Mouse (Mus musculus): ENCODE measurements at regions not wholly inside any gene's neighbourhood (a gene's known extent, or its start where the extent isn't known, plus 50 kb on each side); places are given as distances from the start of the nearest gene placed in this dataset.

DNA sequence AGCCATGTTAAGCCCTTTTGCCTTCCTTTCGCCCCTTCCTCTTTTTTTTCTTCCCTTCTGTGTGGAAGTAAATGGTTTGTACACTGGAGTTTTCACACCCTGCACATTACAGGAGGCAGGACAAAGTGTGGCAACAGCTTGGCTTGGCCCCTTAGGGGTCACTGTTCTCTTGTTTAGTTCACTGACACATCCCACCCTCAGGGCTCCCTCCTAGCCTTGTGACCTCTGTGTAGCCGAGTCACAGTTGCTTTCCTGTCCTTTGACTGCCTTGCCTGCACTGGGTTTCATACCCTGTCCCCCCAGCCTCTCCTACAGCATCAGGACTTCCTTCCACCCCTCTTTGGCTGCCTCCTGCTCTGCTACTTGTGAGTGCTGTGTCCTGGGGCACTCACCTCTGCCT lies 835.6 kb upstream of the Car8 start:
- no peaks in the 10 kb centered on the region for H3K4me1 ChIP-seq (ENCODE audit: control insufficient read depth, insufficient read depth, low read length)
- DNase-seq = no peak
- no peaks in the 10 kb centered on the region for H3K27me3 ChIP-seq (ENCODE audit: control insufficient read depth, insufficient read depth, low read length)
- 60% methylated on average over 2 of the region's 2 CpGs for WGBS
- no peak overlapping the region for H3K9ac ChIP-seq (ENCODE audit: low read depth, low read length)
- TF ChIP-seq CTCF (IDR thresholded peaks at IDR 0.05) = no peak
- no peak for TF ChIP-seq EP300 (IDR thresholded peaks at IDR 0.05; ENCODE audit: insufficient read depth, low read depth, low read length)
- TF ChIP-seq POLR2A (IDR thresholded peaks at IDR 0.05; ENCODE audit: insufficient read depth, low read depth, low read length) = no peak
- intact Hi-C loops (cut with DNase I) = no loop called here
- H3K36me3 ChIP-seq (ENCODE audit: control insufficient read depth, insufficient read depth, low read length) = no peaks in the 10 kb centered on the region
- no peak overlapping the region for H3K27ac ChIP-seq
- no peaks in the 10 kb centered on the region for H3K79me2 ChIP-seq (replicated peaks; ENCODE audit: control insufficient read depth, insufficient read depth, low read length)
- H3K4me3 ChIP-seq = no peak overlapping the region

DNA sequence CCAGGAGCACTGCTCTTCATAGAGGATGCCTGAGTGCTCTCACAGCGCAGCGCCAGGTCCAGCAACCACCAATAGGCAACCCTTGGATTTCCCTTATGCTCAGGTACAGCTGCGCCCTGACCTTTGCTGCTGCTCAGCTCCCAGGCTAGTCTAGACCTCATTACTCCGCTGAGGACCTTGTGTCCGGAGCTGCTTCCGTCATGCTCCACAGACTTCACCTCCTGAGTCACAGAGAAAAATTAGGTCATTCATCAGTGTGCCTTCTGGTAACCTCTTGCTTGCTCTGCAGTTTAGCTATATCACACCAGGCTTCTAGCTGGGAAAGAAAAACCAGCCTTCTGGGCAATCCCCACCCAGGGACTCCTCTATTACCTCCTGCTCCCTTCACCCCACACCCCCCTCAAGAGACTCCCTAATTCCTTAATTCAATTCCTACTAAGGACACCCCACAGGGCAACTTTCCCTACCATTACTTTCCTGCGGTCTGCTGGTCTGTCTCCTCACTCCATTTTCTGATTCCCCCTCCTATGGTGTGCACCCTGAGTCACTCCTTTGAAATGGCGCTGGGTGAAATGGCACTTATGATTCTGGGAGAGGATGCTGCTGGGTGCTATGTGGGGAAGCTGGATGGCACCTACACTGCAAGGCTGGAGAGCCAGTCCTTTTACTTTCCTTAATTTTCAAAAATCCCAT lies 835.0 kb upstream of the Car8 start:
- H3K79me2 ChIP-seq (replicated peaks; ENCODE audit: control insufficient read depth, insufficient read depth, low read length) = no peaks in the 10 kb centered on the region
- H3K36me3 ChIP-seq (ENCODE audit: control insufficient read depth, insufficient read depth, low read length) = no peaks in the 10 kb centered on the region
- no peak for DNase-seq
- H3K27ac ChIP-seq = no peak overlapping the region
- 85% methylated on average over 8 of the region's 8 CpGs for WGBS
- intact Hi-C loops (cut with DNase I) = no loop called here
- no peak overlapping the region for H3K4me3 ChIP-seq
- TF ChIP-seq CTCF (IDR thresholded peaks at IDR 0.05) (no peak), EP300 (IDR thresholded peaks at IDR 0.05; ENCODE audit: insufficient read depth, low read depth, low read length) (no peak), POLR2A (IDR thresholded peaks at IDR 0.05; ENCODE audit: insufficient read depth, low read depth, low read length) (no peak)
- no peaks in the 10 kb centered on the region for H3K27me3 ChIP-seq (ENCODE audit: control insufficient read depth, insufficient read depth, low read length)
- H3K4me1 ChIP-seq (ENCODE audit: control insufficient read depth, insufficient read depth, low read length) = no peaks in the 10 kb centered on the region
- no peak overlapping the region for H3K9ac ChIP-seq (ENCODE audit: low read depth, low read length)

DNA sequence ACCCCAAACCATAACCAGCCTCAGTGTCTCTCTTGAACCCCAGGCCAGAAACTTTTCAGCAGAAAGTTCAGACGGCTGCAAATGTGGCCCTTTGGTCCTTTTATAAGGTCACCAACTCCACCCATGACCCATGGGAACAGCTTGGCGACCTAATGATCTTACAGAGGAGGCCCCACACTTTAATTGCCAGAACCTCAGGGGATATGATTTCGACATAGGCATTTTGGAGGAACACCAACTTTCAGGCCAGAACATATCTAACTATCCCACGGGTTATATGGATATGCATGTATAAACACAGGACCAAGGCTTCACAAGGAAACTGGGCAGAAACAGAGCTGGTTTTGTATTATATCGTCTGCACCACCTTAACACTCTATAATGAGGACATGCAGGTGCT lies 833.5 kb upstream of the Car8 start:
- Histone ChIP-seq H3K9ac (ENCODE audit: low read depth, low read length) (no peak overlapping the region), H3K27ac (no peak overlapping the region), H3K4me3 (no peak overlapping the region), H3K27me3 (ENCODE audit: control insufficient read depth, insufficient read depth, low read length) (no peaks in the 10 kb centered on the region), H3K79me2 (replicated peaks; ENCODE audit: control insufficient read depth, insufficient read depth, low read length) (no peaks in the 10 kb centered on the region), H3K4me1 (ENCODE audit: control insufficient read depth, insufficient read depth, low read length) (peaks cover 3% of the 10 kb centered on the region), H3K36me3 (ENCODE audit: control insufficient read depth, insufficient read depth, low read length) (peaks cover 2% of the 10 kb centered on the region; the same call in 1 of the 2 replicates)
- 61% methylated on average over 5 of the region's 5 CpGs for WGBS
- DNase-seq = no peak
- intact Hi-C loops (cut with DNase I) = no loop called here
- no peak for TF ChIP-seq EP300 (IDR thresholded peaks at IDR 0.05; ENCODE audit: insufficient read depth, low read depth, low read length)
- TF ChIP-seq CTCF (IDR thresholded peaks at IDR 0.05) = no peak
- TF ChIP-seq POLR2A (IDR thresholded peaks at IDR 0.05; ENCODE audit: insufficient read depth, low read depth, low read length) = no peak

DNA sequence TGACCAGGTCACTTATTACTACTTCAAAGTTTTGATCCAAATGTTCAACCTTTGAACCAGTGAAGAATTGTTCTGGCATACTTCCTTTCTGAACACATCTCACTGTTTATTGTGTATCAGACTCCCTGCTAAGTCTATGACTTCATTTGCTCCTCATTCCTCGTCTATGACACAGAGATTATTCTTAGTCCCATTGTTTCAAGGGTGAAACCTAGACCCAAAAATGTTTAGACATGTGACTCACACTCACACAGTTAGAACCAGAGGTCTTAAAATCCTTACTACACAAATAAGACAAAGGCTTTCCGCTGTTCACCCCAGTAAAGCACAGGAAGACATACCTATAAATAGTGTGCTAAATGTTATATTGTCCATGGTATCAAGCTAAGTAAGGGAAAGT lies 829.0 kb upstream of the Car8 start:
- H3K4me1 ChIP-seq (ENCODE audit: control insufficient read depth, insufficient read depth, low read length) = peaks cover 3% of the 10 kb centered on the region
- intact Hi-C loops (cut with DNase I) = no loop called here
- H3K27me3 ChIP-seq (ENCODE audit: control insufficient read depth, insufficient read depth, low read length) = no peaks in the 10 kb centered on the region
- no peak overlapping the region for H3K9ac ChIP-seq (ENCODE audit: low read depth, low read length)
- no peaks in the 10 kb centered on the region for H3K79me2 ChIP-seq (replicated peaks; ENCODE audit: control insufficient read depth, insufficient read depth, low read length)
- 35% methylated on average over 2 of the region's 2 CpGs for WGBS
- H3K36me3 ChIP-seq (ENCODE audit: control insufficient read depth, insufficient read depth, low read length) = peaks cover 2% of the 10 kb centered on the region; the same call in 1 of the 2 replicates
- TF ChIP-seq POLR2A (IDR thresholded peaks at IDR 0.05; ENCODE audit: insufficient read depth, low read depth, low read length) = no peak
- TF ChIP-seq EP300 (IDR thresholded peaks at IDR 0.05; ENCODE audit: insufficient read depth, low read depth, low read length) = no peak
- TF ChIP-seq CTCF (IDR thresholded peaks at IDR 0.05) = no peak
- peak overlapping the region; percentile 64 for H3K27ac ChIP-seq
- no peak for DNase-seq
- H3K4me3 ChIP-seq = no peak overlapping the region

DNA sequence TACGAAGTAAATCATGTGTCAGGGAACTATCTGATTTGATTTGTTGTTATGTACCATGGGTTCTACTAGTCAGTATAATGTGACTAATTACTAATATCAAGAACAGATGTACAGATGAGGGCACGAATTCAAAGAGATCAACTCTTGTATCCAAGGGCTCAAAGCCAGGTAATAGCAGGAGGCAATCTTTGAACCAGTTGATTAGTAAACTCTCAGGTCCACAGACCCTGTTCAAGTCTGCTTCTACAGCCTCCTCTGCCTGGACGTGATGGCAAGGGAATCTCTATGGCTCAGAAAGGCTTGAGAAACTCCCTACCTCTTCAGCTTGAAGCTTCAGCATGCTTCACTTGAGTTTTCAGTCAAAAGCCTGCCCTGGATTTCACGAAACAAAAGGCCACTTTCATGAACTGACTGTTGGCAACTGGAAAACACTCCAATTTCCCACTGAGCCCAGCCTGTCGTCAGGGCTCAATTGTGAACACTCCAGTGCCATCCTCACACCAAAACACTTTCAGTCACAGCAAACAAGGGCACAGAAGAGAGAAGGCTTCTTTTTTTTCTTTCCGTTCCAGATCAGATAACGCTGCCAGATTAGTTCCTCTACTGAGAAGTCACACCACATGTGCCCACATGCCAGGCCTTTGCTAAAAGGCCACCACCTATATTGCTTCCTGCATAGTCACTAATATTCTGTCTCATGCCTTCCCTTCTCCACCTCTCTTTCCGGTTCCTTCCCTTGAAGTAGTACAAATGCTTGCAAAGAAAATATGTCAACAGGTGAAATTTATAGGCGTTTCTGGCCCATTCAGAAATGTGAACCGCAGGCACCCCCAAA lies 827.4 kb upstream of the Car8 start:
- Histone ChIP-seq H3K4me3 (no peak overlapping the region), H3K4me1 (ENCODE audit: control insufficient read depth, insufficient read depth, low read length) (peaks cover 3% of the 10 kb centered on the region), H3K36me3 (ENCODE audit: control insufficient read depth, insufficient read depth, low read length) (peaks cover 2% of the 10 kb centered on the region; the same call in 1 of the 2 replicates), H3K79me2 (replicated peaks; ENCODE audit: control insufficient read depth, insufficient read depth, low read length) (no peaks in the 10 kb centered on the region), H3K27ac (no peak overlapping the region), H3K9ac (ENCODE audit: low read depth, low read length) (no peak overlapping the region), H3K27me3 (ENCODE audit: control insufficient read depth, insufficient read depth, low read length) (no peaks in the 10 kb centered on the region)
- no peak for TF ChIP-seq CTCF (IDR thresholded peaks at IDR 0.05)
- no peak for TF ChIP-seq EP300 (IDR thresholded peaks at IDR 0.05; ENCODE audit: insufficient read depth, low read depth, low read length)
- TF ChIP-seq POLR2A (IDR thresholded peaks at IDR 0.05; ENCODE audit: insufficient read depth, low read depth, low read length) = no peak
- WGBS = 80% methylated on average over 10 of the region's 10 CpGs
- DNase-seq = no peak
- intact Hi-C loops (cut with DNase I) = no loop called here

DNA sequence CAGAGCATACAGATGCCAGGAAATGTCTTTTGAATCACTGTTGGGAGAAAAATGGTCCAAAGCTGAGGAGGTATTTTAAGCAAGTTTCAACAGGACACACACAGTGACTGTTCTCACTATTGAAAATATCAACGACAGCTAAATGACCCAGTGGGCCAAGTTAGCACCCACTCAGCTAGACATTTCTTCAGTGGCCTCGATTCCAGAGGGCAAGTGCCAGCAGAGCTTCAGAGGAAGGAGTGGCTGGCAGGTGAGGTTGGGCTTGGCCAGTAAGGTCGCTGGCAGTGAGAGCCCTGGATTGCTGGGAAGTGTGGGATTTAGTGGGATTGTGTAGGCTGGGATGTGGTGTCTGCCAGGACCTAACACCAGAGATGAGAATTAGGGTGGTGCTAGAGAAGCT lies 823.1 kb upstream of the Car8 start:
- intact Hi-C loops (cut with DNase I) = no loop called here
- Histone ChIP-seq H3K9ac (ENCODE audit: low read depth, low read length) (no peak overlapping the region), H3K27ac (no peak overlapping the region), H3K79me2 (replicated peaks; ENCODE audit: control insufficient read depth, insufficient read depth, low read length) (no peaks in the 10 kb centered on the region), H3K36me3 (ENCODE audit: control insufficient read depth, insufficient read depth, low read length) (no peaks in the 10 kb centered on the region), H3K4me1 (ENCODE audit: control insufficient read depth, insufficient read depth, low read length) (no peaks in the 10 kb centered on the region; the same call in 1 of the 2 replicates), H3K27me3 (ENCODE audit: control insufficient read depth, insufficient read depth, low read length) (no peaks in the 10 kb centered on the region), H3K4me3 (no peak overlapping the region)
- DNase-seq = no peak
- 55% methylated on average over 3 of the region's 3 CpGs for WGBS
- no peak for TF ChIP-seq CTCF (IDR thresholded peaks at IDR 0.05)
